Mouse (Mus musculus) MEL-GATA-1-ER (cell line): ENCODE measurements around the gene 4931408C20Rik.

ENCODE experiments used
- DNase-seq: peaks from one replicate; pipeline ENCODE4 v3.0.0-alpha.2; 2012; ENCODE audit warnings: low read depth; ENCODE audit errors: extremely low read depth

The 4931408C20Rik gene

DNA sequence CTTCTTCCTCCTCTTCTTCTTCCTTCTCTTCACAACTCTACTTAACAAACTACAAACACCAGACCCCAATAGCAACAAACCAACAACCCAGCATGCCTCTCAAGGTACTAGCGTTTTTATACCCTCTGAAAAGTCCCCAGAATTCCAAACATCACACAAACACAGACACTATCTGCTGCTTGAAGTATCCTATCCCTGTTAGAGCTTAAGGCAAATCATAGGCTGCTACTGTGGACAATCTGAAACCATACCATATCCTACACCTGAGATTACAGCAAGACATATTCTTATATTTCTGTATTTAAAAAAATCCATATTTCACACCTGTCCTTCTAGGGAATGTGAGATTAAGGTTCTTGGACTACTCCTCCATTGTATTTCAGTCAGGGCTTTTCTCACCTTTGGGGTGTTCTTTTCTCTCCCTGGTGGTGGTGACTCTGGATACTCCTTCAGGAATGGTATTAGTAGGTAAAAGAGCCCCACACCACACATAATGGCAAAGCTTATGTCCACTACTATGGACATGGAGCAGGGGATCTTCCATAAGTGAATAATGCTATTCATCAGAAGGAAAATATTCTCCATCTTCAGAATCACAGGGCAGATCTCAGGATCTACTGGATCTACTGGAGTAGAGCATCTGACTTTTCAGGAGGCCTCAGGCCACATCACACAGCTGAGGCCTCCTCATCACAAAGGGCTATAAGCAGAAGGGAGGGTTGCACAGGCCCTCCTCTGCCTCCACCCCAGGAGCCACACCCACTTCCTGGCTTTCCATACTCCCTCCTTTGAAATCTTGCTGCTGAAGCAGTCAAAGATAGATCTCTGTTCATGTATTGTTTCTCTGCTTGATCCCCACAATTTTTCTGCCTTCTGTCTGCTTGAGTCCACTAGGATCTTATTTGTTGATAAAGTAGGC, at the start of gene 4931408C20Rik:
Gene 4931408C20Rik (minus strand): TSS at position 619 of the 919 bp plus-strand sequence.
- no peak for DNase-seq

DNA sequence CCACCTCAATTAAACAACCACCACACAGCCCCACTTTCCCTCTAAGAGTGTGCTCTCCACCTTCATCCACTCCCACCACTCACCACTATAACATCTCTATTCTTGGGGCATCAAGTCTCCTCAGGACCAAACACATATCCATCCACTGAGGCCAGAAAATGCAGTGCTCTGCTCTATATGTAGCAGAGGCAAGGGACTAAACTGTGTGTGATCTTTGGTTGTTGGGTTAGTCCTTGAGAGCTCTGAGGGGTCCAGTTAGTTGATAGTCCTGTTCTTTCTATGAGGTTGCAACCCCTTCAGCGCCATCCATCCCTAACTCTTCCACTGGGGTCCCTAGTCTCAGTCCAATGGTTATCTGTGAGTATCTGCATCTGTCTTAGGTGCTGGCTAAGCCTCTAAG, 666 bp upstream of the 4931408C20Rik start:
- DNase-seq: no peak

DNA sequence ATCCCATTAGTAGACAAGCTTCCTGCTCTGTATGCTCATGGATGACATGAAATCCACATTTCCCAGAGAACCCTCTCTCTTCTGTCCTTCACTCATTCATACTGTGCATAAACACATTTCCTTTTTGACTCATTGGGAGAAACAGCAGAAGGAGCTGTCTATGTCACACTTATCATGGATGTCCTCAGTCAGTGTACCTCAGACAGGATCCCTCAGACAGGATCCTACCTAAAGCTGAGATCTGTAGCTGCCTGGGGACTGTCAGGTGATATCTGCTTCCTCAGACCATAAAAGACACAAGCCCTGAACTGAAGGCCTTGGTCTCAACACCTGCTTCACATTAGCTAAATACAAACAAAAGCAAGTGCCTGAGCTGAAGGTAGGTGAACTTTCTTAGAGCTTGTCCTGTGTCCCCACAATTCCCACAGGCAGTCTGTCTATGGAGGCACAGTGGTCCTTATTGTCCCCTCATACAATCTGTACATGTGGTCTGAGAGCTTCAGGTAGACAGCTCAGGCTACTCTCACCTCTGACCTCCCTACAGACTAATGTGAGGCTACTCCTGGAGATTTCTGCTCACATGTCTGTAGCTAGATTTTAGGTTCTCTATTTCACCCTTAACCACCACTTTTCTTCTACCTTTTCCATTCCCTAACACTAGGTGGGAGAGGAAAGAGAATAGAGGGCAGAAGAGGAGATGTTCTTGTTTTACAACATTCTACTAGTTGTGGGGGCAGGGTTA, 1.1 kb downstream of the 4931408C20Rik start:
- no peak for DNase-seq

DNA sequence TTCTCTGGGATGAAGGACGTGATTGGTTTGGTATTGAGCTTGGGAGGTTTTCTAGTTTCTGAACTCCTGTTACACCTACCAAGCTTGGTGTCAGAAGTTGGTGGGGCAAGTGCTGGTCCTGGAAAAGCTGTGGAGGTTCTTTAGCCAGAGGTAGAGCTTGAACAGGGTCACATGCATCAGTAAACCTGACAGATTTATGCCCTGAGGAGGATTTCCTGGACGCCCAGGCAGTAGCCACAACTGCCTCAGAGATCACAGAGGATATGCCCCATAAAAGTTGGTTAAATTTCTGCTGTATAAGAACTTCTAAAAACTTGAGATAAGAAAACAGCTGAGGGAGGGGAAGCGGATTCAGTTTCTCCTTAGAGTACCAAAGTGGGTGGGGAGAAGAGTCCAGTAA, 1.9 kb downstream of the 4931408C20Rik start:
- DNase-seq: no peak

DNA sequence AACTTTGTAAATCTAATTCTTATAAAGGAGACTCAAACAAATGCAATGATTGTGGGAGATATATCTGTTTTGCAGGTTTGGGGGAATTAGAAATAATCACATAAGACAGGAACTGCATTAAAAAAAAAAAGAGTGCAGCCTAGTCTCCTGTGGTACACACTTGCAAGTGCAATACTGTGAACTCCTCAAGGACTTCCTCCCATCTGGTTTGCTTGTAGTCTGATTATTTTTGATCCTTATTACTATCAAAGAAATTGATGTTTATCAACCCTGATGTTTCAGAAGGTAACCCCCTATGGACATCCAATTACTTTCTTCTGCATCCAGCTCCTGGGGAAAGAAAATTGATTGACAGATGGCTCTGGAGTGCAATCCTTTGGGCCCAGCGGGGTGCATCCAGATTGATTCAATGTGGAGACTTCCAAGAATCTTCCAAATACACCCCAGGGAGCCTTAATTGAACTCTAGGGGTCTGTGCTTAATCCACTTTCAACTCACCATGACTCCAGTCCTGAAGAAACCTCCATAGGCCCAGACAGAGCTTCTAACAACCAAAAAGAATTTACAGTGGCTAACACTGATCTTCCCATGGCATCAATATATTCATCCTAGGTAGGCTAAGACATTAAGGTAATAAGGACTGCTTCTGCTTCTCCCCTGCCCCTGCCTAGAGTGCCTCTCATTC, 37.4 kb downstream of the 4931408C20Rik start:
- no peak for DNase-seq

DNA sequence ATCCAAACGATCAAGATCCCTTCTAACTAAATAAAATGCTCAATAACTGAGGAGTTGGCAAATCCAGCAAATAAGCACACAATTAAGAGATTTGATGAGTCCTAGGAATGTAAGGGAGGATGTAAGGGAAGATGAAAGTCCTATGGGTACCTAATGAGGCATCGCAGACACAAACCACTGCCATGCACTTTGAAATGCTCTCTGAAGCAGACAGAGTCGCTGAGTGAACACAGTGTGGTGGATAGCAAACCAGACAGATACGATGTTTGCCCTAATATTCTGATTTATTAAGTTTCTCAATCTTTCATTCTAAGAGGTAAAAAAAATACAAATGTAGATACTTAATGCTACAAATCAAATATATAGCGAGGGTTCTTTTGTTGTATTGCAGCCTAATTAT, 51.2 kb downstream of the 4931408C20Rik start:
- no peak for DNase-seq
